Mouse (Mus musculus) A20 (cell line): ENCODE results near the gene Dst.

ENCODE experiments used
- DNase-seq: peaks from one replicate; pipeline ENCODE4 v3.0.0-alpha.2; 2011; ENCODE audit warnings: low read depth, low spot score

Dst gene

DNA sequence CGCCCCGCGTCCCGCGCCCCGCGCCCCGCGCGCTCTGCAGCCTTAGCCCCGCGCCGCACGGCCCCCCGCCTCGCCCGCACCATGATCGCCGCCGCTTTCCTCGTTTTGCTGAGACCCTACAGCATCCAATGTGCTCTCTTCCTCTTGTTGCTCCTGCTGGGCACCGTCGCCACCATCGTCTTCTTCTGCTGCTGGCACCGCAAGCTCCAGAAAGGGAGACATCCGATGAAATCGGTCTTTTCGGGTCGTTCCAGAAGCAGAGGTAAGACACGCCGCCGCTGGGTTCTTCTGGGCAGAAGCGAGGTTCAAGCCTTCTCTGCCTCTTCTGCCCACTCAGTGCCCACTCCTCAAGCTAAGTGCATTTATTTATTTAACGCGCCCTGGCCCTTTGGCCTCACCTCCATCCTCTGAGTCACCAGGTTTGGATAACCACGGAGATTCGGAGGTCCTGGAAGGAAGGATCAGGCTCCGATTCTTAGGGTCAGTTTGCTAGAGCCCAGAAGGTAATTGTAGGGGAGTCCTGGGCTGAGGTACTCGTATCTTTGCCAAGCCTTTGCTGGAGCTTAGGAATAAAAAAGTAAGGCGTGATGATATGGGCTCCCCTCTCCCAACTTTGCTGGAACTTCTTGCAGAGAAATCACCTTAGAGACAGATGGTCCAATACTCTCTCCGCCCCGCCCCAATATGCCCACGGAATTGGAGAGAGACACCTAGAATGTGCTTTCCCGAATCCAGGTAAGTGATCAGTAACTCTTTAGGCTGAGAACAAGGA, at the start of gene Dst:
TSS of gene Dst (plus strand) at position 35 of the 772 bp plus-strand sequence.
- no peak for DNase-seq

DNA sequence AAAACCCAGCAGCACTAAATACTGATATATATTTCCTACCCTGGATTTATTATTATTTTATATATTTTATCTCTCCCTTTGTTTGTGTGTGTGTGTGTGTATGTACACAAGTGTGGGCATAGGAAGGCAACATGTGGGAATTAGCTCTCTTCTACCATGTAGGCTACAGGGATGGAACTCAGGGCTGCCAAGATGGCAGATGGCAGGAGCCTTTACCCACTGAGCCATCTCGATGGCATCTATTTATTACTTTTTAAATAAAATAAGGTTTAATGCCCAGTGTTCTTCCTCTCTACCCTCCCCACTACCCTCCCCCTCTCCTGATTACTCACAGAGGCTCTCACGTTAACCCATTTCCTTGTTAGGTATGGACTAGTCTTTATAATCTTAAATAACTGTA, 39.0 kb upstream of the Dst start:
- DNase-seq, result no peak

DNA sequence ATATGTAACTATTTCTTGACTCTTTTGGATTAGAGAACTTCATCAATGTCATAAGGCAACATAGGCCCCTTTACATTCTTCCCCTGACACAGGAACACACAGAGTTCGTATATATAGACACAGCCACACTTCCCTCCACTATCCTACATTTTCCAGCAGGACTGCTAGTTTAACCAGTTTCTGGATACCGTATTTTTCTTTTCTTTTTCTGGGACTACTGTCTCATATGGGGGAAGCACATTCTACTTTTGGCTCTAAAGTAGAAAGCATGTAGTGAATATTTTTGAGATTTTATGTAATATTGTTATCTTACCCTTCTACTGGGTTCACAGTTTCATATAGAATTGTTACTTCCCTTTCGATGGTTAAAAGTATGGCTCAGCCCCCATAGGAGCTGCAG, 38.6 kb upstream of the Dst start:
- no peak for DNase-seq

DNA sequence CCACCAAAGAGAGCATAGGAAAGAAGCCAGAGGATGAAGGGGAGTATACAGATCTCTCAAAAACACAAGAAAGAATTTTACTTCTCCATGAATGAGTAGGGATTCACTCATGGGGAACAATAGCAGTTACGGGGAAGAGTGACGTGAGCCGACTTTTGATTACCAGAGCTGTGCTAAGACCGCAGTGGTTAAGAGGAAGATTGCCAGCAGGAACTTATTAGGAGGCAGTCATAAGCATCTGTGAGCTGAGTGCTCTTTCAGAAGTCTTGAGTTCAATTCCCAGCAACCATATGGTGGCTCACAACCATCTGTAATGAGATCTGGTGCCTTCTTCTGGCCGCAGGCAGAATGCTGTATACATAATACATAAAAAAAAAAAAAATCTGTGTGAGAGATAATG, 34.5 kb upstream of the Dst start:
- DNase-seq, result no peak

DNA sequence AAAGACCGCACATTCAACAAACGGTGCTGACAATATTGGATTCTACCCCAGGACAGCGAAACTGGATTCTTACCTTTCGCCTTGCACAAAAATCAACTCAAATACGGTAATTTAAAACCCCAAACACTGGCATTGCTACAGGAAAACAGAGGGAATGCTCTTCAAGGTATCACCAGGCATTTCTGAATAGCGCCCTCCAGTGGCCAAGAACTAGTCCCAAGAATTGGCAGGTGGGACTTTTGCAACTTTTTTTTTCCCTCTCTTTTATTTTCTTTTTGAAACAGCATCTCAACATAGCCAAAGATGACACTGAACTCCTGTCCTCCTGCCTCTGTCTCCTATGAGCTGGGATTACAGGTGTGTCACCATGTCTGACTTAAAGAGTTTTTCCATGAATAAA, 32.3 kb upstream of the Dst start:
- peak; percentile 44 for DNase-seq

DNA sequence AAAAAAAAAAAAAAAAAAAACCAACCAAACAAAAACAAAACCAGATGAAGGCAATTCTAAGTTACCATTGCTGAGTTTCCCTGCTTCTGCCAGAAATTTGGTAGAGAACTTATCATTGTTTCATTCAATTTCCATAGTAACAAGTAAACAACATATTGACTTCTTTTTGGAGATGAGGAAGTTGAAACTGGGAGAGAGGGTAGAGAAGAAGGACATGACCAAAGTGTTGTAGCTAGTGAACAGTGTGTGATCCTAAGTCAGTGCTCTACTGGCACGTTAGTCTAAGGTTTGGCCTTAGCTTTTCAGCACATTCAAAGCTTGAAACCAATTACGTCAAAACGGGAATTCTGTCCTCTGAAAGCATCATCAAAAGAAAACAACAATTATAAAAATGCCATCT, 31.6 kb upstream of the Dst start:
- DNase-seq, result no peak

DNA sequence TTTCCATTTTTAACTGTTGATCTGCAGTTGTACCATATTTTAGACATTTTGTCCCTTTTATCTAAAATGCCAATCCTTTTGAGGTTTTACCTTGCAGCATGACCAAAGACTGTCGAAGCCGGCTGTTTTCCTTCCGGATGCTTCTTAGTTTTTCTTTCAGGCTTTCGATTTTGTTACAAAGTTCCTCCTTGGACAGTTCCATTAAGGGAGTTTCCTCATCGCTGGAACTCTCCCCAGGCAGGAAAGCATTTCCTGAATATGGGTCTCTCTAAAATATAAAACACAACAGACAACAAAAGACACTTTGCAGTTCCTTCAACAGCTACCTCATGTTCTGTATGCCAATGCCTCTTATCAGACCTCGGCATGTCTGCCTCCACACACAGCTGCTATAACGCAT, 29.9 kb upstream of the Dst start:
- DNase-seq, result no peak

DNA sequence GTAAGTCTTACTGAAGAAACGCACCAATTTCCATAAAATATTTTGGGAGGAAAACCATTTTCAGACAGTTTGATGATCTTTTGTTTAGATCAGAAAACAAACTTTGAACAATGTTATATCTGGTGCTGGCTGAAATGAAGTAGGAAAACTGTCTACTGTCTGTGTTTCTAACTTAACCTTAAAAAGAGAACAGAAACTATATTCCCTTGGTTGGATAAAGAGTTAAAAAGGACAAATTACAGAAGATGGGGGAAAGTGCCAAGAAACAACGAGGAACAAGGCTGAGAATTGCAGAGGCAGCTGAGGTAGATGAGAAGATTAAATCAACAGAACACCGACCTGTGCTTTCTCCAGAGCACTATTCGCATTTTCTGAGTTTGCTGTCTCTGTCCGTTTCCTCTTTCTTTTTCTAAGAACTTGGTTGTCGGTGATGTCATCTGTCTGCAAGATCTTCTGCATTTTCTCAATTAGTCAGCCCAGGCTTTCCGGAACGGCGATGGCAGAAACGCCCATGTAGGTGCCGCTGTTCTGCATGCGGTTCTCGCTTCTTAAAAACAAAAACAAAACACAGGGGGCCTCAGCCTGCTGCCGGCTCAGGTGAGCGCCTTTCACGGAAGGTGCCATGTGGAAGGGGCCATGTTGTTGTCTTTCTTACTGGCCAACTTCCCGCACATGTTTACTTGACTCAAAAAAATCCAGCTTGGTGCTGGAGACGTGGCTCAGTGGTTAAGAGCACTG, 24.8 kb upstream of the Dst start:
- peak; percentile 89 for DNase-seq

DNA sequence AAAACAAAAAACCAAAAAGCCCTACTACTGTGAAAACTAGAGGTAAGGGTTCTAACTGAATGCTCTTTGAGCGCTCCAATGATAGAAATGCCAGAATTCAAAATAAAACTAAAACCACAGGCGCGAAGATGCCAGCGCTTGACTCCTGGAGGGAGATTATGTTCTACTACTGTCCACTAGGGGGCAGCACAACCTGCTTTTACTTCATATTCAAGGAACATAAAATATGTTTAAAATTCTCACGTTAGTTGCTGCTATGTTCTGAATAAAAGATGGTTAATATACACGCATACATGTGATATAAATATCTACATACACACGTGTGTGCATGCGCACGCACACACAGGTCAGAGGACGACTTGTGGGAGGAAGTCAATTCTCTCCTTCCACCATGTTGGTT, 15.2 kb upstream of the Dst start:
- peak; percentile 56 for DNase-seq

DNA sequence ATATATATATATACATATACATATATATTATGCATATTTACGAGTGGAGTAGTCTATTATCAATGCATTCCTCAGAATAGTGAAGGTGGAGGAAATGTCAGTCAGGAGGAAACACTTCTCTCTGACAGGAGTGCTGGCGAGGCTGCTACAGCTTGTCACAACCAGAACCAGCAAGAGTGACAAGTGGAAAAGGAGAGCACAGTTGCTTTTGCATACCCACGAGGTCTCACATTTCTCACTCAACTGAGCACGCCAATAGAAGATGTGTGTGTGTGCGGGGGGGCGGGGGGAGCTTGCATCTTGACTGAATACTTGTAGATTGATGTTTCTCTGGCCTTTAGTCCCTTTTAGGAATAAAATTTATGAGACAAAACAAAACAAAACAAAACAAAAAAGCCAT, 11.9 kb upstream of the Dst start:
- no peak for DNase-seq

DNA sequence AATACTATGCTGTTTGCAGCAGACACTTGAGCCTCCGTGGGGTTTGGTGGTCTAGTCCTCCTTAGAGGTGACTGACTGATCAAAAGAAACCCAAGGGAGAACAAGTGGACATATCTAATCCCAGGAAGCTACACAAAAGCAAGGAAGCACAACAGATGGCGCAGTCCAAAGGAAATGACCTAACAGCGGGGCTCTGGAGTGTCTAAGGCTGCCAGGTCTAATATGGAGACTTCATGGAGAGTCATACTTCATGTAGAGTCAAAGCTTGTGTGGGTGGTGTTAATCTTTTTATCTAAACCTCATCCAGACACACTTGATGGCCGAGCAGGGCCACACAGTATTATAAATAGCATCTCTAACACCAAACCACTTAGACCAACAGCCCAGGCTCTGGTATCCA, 11.4 kb upstream of the Dst start:
- DNase-seq, result no peak

DNA sequence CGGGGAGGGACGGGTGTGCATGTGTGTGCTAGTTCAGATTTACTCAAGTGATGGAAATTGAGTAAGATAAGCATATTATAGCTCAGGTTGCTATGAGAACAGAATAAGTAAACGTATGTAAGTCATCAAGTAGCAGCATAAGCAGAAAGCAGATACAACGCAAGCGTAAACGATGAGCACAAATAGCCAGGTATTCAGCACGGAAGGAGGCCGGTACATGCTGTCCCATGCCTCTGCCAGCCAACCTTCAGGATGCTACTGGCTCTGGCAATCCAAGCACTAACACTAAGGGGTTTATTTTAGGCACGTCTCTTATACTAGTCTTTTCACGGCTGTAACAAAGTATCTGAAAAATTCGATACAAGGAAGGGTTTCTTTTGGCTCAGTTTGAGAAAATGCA, 10.6 kb upstream of the Dst start:
- no peak for DNase-seq

DNA sequence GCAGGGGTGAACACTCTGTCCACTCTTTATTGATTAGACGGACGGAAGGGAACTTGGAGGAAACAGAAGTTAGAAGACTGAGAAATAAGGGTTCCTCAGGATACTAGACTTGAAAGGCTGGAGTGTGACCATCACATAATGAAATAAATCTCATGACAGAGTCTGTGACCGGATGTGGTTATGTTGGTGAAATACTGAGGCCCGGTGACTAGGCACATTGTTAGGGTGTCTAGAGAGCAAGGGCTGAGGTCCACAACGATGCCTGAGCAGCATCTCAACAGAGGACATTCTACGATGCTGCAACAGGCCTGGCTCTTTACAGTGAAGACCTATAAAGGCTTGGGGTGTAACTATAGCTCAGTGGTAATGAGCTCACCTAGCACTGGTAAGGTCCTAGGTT, 9.7 kb upstream of the Dst start:
- DNase-seq, result no peak

DNA sequence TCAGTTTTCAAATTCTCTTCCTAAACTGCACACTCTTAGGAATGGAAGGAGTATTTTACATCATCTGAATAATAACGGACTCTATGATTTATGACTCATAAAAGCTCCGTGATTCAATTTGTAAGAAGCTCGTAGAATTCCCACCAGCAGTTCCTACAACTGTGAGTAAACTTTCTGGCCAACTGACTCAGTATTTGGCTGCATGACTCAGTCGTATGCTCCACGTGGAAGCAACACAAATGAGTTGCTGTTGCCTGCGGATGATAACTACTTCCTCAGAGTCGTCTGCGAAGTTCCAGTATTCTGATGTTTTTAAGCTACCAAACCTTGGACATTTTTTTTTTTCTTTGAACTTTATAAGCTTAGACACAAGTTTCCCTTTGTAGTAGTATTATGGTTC, 7.8 kb upstream of the Dst start:
- DNase-seq, result no peak

DNA sequence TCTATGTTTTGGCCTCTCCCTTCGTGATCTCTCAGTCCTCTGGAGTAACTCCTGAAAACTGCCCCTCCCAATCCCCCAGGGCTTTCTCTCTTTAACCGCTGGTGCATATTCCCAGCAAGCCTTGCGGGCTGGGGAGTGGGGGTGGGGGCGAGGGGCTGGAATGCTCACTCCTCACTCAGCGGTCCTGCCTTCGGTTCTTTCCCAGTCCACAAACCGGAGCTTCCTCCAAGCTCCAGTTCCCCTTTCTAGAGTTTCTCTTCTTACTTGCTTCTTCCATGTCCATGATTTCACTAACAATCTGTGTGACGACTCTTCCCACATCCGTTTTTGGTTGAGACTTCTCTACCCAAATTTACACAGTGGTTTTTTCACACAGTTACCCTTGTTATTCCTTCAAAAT, 4.4 kb upstream of the Dst start:
- DNase-seq, result no peak

DNA sequence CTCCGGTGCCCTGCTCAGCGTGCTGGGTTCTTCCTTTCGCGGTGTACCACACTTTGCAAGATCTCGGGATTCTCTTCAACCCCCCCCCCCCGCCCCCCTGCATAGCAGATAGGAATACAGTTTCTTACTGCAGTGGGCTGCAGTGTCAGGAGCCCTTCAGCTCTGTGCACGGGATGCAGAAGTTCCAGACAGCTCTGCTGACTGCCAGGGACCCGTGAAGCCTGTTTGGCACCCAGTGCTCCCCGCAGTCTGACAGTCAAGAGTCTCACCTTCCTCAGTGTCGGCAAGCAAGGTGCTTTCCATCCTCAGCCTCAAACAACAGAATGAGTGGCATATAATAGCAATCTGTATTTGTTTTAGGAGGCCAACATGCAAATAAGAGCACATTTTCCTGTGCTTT, 1.8 kb upstream of the Dst start:
- no peak for DNase-seq

DNA sequence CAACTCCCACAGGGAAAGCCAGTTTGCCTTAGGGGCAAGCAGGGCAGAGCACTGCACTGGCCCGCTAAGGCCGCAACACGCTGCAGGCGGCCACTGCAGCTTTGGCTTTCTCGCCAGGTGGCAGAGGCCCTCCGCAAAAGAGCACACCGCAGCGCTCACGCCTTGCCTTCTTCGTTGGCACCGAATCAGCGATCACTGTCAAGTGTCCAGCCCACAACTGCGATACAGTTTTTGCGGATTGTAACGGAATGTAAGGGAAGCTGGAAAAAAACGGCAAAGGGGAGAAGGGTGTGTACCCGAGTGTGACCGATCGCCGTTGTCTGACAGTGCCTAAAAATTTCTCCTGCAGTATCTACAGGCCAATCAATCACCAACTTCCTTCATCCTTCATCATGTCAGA, 1.1 kb upstream of the Dst start:
- no peak for DNase-seq

DNA sequence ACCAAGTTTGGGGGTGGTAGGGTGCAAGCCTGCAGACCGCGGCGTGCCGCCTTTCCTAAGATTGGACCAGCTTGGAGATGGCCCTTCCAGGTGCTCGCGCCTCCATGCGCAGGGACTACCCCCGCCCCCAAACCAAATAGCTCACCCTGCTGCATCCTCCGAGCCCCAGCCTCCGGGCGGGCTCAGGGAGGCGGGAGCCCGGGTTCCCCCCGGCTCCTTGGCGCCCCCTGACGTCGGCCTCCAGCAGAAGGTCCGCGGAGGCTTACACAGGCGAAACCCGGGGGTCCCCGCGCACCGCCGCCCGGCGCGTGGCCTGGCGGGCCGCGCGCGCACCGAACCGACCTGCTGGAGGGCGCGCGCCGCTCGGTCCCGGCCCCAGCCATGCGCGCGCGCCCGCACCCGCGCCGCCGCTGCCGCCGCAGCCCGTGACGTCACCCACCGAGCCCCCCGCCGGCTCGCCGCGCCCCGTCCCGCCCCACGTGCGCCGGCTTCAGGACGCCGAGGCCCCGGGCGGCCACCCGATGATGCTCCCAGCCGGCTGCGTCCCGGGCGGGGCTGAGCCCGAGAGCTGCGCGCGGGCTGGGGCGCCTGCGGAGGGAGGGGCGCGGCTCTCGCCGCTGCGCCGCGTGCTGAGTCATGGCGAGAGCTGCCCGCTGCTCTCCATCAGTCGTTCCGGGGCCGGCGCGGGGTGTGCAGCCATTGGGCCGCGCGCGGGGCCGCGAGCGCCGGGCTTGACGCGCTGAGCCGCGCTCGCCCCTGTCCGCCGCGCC, 419 bp upstream of the Dst start, which contains the start of gene Bend6:
TSS of gene Bend6 (minus strand) at position 396 of the 770 bp plus-strand sequence.
- no peak for DNase-seq

DNA sequence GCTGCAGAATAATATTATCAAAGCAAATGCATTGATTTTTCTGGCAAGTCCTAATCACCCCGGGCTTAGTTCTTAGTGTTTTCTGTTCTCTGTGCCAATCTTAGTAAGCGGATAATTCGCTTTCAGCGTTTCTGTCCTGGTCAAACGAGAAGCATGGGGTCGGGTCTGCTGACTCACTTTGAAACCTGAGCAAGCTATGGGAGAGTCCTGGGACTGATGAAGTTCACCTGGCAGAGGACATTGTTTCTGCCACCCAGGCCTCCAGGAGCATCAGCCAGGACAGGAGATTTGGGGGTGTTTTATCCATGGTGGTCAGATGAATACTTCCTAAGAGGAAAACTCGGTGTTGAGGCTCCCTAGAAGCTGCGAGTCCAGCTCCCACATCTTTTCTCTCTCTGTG, 3.6 kb downstream of the Dst start:
- DNase-seq, result no peak

DNA sequence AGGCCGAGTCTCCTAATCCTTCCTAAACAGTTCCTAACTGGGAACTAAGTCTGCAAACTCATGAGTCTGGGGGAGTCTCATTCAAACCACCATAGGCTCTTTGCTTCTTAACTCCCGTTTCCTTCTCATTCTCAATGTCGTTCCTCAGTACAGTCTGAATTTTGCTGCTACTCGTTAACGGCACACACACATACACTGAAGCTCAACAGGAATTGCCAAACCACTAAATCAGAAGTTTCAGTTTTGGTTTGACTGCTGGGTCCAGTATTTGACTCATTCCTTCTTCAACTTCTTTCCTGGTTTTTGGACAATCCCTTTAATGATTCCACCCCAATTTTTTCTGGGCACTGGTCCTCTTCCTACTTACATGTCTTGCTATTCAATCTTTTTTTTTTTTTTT, 8.5 kb downstream of the Dst start:
- no peak for DNase-seq

DNA sequence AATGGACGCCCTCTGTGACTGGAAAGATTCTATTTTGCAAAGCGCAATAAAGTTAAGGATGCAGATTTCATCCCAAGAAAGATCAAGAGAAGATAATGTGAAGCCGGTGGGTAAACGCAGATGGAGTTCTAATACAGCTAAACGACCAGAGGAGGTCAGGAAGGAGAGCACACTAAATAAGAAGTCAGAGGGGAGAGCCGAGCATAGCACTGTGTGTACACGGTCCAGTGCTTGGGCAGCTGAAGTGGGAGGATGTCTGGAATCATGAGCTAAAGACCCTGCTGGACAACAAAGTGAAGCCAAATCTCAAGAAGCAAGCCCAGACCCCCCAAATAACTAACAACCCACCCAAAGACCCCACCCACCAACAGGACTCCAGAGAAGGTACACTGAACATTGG, 14.9 kb downstream of the Dst start:
- DNase-seq, result no peak

DNA sequence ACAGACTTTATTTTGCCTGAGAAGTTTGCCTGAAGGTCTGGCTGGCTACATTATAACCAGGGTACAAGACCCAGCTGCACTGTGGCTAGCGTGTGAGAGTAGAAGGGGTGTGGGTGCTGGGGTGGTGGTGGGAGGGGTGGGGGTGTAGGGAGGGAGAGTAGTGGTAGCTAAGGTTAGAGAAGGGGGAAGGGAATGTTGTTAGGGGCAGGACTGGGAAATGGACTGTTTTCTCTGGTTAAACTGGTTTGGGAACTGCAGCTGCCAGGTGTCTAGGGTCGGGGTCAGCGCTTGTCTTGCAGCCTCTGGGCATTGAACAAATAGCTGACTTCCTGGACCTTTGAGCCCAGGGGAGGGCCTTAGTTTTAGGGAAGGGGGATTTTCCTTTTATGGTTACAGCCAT, 17.3 kb downstream of the Dst start:
- DNase-seq, result no peak

DNA sequence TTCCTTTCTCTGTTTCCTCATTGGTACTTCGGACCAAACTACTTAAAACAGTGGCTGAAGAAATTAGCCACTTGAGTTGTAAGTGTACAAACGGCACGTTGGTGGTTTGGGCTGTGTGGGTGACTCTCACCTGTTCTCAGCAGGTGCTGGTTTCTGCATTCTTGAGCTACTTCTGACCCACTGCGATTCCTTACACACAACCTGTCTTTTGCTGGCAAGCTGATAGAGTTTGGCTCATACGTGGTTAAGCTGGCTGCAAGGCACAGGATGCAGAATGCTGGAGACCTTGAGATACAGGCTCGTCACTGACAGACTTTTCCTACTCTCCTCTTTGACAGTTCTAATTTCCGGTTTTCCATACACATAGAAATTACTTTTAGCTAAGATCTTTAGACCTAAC, 19.4 kb downstream of the Dst start:
- DNase-seq, result no peak
